Mouse (Mus musculus) forebrain, embryonic 10.5 days (tissue): ENCODE measurements around the gene Cry2. TPM values are rescaled to one million over a fixed set of nuclear protein-coding genes. Genes with fewer than 3 reads are reported as not detected.

Experiments used
- DNase-seq: peaks from one replicate; pipeline ENCODE4 v3.0.0-alpha.2; 2017; ENCODE audit warnings: low spot score; ENCODE audit errors: extremely low spot score
- H3K27ac ChIP-seq: fragments of 300-500 bp; sonication (generic); 2 replicates; pipeline ENCODE4 v1.5.1; 2016; ENCODE audit warnings: mild to moderate bottlenecking
- H3K27me3 ChIP-seq: fragments of 300-500 bp; sonication (generic); 2 replicates; pipeline ENCODE4 v1.6.1; 2016; ENCODE audit warnings: mild to moderate bottlenecking; ENCODE audit not compliant: poor library complexity, severe bottlenecking
- H3K36me3 ChIP-seq: fragments of 300-500 bp; sonication (generic); replicated peaks from 2 replicates; pipeline ENCODE4 v1.6.1; 2016; ENCODE audit warnings: mild to moderate bottlenecking, moderate library complexity
- H3K4me1 ChIP-seq: fragments of 300-500 bp; sonication (generic); 2 replicates; pipeline ENCODE4 v1.6.1; 2016
- H3K4me3 ChIP-seq: fragments of 300-500 bp; sonication (generic); 2 replicates; pipeline ENCODE4 v1.5.1; 2016; ENCODE audit warnings: mild to moderate bottlenecking, moderate library complexity
- H3K9me3 ChIP-seq: fragments of 300-500 bp; sonication (generic); 2 replicates; pipeline ENCODE4 v1.6.1; 2016; ENCODE audit warnings: mild to moderate bottlenecking, moderate library complexity
- WGBS: fragments of 180-500 bp; shearing (Covaris S2); methylation state at CpG from one replicate; pipeline ENCODE4 v1.1.7; 2016; 5-methylcytosine and 5-hydroxymethylcytosine counted together
- microRNA-seq: library from miRNA; unstranded; fragments of <30 nt; microRNA quantifications from one replicate; pipeline ENCODE4, GENCODE M21; 2017
- polyA plus RNA-seq: library from polyadenylated mRNA; unstranded; fragments of >200 nt; fragmentation: Nextera tagmentation; extraction: Ambion mirVana; gene quantifications from 2 replicates; pipeline ENCODE4 v1.2.1, GENCODE M21; 2016

Gene Cry2
- polyA plus RNA-seq, 1 experiment from 2014 or later, result 27.3 TPM

GRCm38 (mm10) chr2:92365568-92365967, 68.3 kb downstream of the Cry2 start:
- Histone ChIP-seq H3K27ac (no peak overlapping the region), H3K4me1 (peaks cover 49% of the 10 kb centered on the region), H3K27me3 (peaks cover 18% of the 10 kb centered on the region), H3K36me3 (peaks cover 76% of the 10 kb centered on the region), H3K4me3 (no peak overlapping the region), H3K9me3 (no peaks in the 10 kb centered on the region)
- 93% methylated on average over 10 of the region's 10 CpGs for WGBS
- no peak for DNase-seq

GRCm38 (mm10) chr2:92364086-92364485, 69.8 kb downstream of the Cry2 start:
- Histone ChIP-seq H3K27ac (no peak overlapping the region), H3K27me3 (peaks cover 4% of the 10 kb centered on the region), H3K9me3 (no peaks in the 10 kb centered on the region), H3K4me3 (no peak overlapping the region), H3K36me3 (peaks cover 90% of the 10 kb centered on the region), H3K4me1 (peaks cover 41% of the 10 kb centered on the region)
- no peak for DNase-seq
- whole genome bisulfite sequencing, result 90% methylated on average over 4 of the region's 4 CpGs

- 94% methylated on average over 6 of the region's 6 CpGs for WGBS
- peaks cover 93% of the 10 kb centered on the region for H3K36me3 ChIP-seq
- no peak overlapping the region for H3K27ac ChIP-seq
- no peaks in the 10 kb centered on the region for H3K9me3 ChIP-seq
- H3K4me1 ChIP-seq, result peaks cover 27% of the 10 kb centered on the region
- DNase-seq, result no peak
- H3K27me3 ChIP-seq, result no peaks in the 10 kb centered on the region
- H3K4me3 ChIP-seq, result no peak overlapping the region
These were observed 71.1 kb downstream of the Cry2 start for GRCm38 (mm10) chr2:92362571-92363228.

GRCm38 (mm10) chr2:92361795-92362194, 72.0 kb downstream of the Cry2 start:
- H3K4me1 ChIP-seq, result peaks cover 18% of the 10 kb centered on the region
- H3K27me3 ChIP-seq, result no peaks in the 10 kb centered on the region
- no peaks in the 10 kb centered on the region for H3K9me3 ChIP-seq
- no peak for DNase-seq
- no peak overlapping the region for H3K4me3 ChIP-seq
- peaks cover 93% of the 10 kb centered on the region for H3K36me3 ChIP-seq
- 88% methylated on average over 8 of the region's 8 CpGs for WGBS
- H3K27ac ChIP-seq, result no peak overlapping the region

- DNase-seq, result no peak
- WGBS, result 24% methylated on average over 12 of the region's 12 CpGs
- H3K36me3 ChIP-seq, result peaks cover 93% of the 10 kb centered on the region
- H3K4me3 ChIP-seq, result no peak overlapping the region
- no peak overlapping the region for H3K27ac ChIP-seq
- H3K27me3 ChIP-seq, result no peaks in the 10 kb centered on the region
- peaks cover 16% of the 10 kb centered on the region for H3K4me1 ChIP-seq
- no peaks in the 10 kb centered on the region for H3K9me3 ChIP-seq
These were observed 73.0 kb downstream of the Cry2 start for GRCm38 (mm10) chr2:92360893-92361292.

GRCm38 (mm10) chr2:92360186-92360823, 73.5 kb downstream of the Cry2 start:
- H3K27ac ChIP-seq, result no peak overlapping the region
- no peak for DNase-seq
- H3K36me3 ChIP-seq, result peaks cover 92% of the 10 kb centered on the region
- no peaks in the 10 kb centered on the region for H3K27me3 ChIP-seq
- H3K4me3 ChIP-seq, result no peak overlapping the region
- H3K4me1 ChIP-seq, result peaks cover 16% of the 10 kb centered on the region
- no peaks in the 10 kb centered on the region for H3K9me3 ChIP-seq
- 74% methylated on average over 25 of the region's 25 CpGs for WGBS

GRCm38 (mm10) chr2:92359301-92359700, 74.5 kb downstream of the Cry2 start:
- Histone ChIP-seq H3K27me3 (no peaks in the 10 kb centered on the region), H3K9me3 (no peaks in the 10 kb centered on the region), H3K27ac (no peak overlapping the region), H3K4me1 (peaks cover 17% of the 10 kb centered on the region), H3K36me3 (peaks cover 87% of the 10 kb centered on the region), H3K4me3 (no peak overlapping the region)
- 94% methylated on average over 2 of the region's 2 CpGs for WGBS
- DNase-seq, result no peak

GRCm38 (mm10) chr2:92354224-92354623, 79.6 kb downstream of the Cry2 start:
- DNase-seq, result no peak
- Histone ChIP-seq H3K4me3 (no peak overlapping the region), H3K27me3 (no peaks in the 10 kb centered on the region), H3K4me1 (peaks cover 25% of the 10 kb centered on the region), H3K36me3 (peaks cover 86% of the 10 kb centered on the region), H3K9me3 (no peaks in the 10 kb centered on the region), H3K27ac (no peak overlapping the region)
- WGBS, result 73% methylated on average over 6 of the region's 6 CpGs

Small RNA genes lying within 50 kb of the gene (microRNA-seq; reads per million reads assigned to microRNA genes)
- gene Mir7000, result not detected

Other genes starting within 250 kb of the Cry2 start
- gene Pex16, start 59.4 kb downstream of the Cry2 start, polyA plus RNA-seq, result 23.8 and 24.6 TPM in 2 replicates
- gene Large2, start 59.2 kb downstream of the Cry2 start, polyA plus RNA-seq, result 31.9 and 33.5 TPM in 2 replicates
- gene 1700029I15Rik, start 51.5 kb downstream of the Cry2 start, polyA plus RNA-seq, result 3.9 and 4.4 TPM in 2 replicates
- 47.0 and 48.1 TPM in 2 replicates for gene Mapk8ip1, start 32.8 kb downstream of the Cry2 start, polyA plus RNA-seq
- 14.2 and 14.4 TPM in 2 replicates for gene Slc35c1, start 26.5 kb upstream of the Cry2 start, polyA plus RNA-seq
- gene Chst1, start 165.7 kb upstream of the Cry2 start, polyA plus RNA-seq, result 5.5 and 5.7 TPM in 2 replicates